Mouse (Mus musculus): ENCODE measurements around the gene Piga. TPM values are rescaled to one million over a fixed set of nuclear protein-coding genes. Genes with fewer than 3 reads are reported as not detected.

The Piga gene
- total and polyA plus RNA-seq, 3 experiments = 9.2 to 17.8 (median 14.7) TPM

GRCm38 (mm10) chrX:164424821-164425220, 5.2 kb downstream of the Piga start:
- dilution Hi-C loops (cut with MboI; ENCODE audit: extremely low pct_ligation_motif_present, extremely low pct_unique_long_range_greater_than_20kb, low sequenced_read_pairs) = no loop called here
- H3K4me1 ChIP-seq (ENCODE audit: control insufficient read depth in 1 of 2, insufficient read depth in 2 of 2) = peaks cover 0 to 9% of the 10 kb centered on the region in 2 experiments; a peak in 1 of 4 replicates

GRCm38 (mm10) chrX:164427295-164427694, 7.7 kb downstream of the Piga start:
- no peak for TF ChIP-seq POLR2A (IDR thresholded peaks at IDR 0.05; ENCODE audit: low read depth, low read length)
- no peak for TF ChIP-seq MAZ (IDR thresholded peaks at IDR 0.05; ENCODE audit: low read depth, low read length)
- TF ChIP-seq RCOR1 (conservative IDR thresholded peaks at IDR 0.05; ENCODE audit: low read depth, low read length) = no peak
- TF ChIP-seq RAD21 (IDR thresholded peaks at IDR 0.05; ENCODE audit: low read depth, low read length) = no peak
- no peak for TF ChIP-seq HCFC1 (IDR thresholded peaks at IDR 0.05; ENCODE audit: low read depth, low read length)
- TF ChIP-seq IRF4 (IDR thresholded peaks at IDR 0.05; ENCODE audit: low read depth, low read length) = no peak
- TF ChIP-seq SMC3 (IDR thresholded peaks at IDR 0.05; ENCODE audit: low read depth, low read length) = no peak
- no peak for TF ChIP-seq TBP (conservative IDR thresholded peaks at IDR 0.05; ENCODE audit: low read depth, low read length)
- TF ChIP-seq ZNF384 (IDR thresholded peaks at IDR 0.05; ENCODE audit: low read depth, low read length) = no peak
- no peak for TF ChIP-seq NRF1 (IDR thresholded peaks at IDR 0.05; ENCODE audit: low read depth, low read length)
- no peak for TF ChIP-seq CTCF (conservative IDR thresholded peaks at IDR 0.05 in 1 of 2, IDR thresholded peaks at IDR 0.05 in 1 of 2; ENCODE audit: low read depth in 2 of 2, low read length in 2 of 2)
- no peak for TF ChIP-seq PAX5 (IDR thresholded peaks at IDR 0.05; ENCODE audit: low read length)
- no peak for TF ChIP-seq MYC (IDR thresholded peaks at IDR 0.05; ENCODE audit: low read depth, low read length)
- no peak for TF ChIP-seq EP300 (IDR thresholded peaks at IDR 0.05; ENCODE audit: low read length)
- no peak for TF ChIP-seq JUND (conservative IDR thresholded peaks at IDR 0.05; ENCODE audit: low read depth, low read length)
- TF ChIP-seq NELFE (IDR thresholded peaks at IDR 0.05; ENCODE audit: low read depth, low read length) = no peak
- no peak for TF ChIP-seq MAFK (IDR thresholded peaks at IDR 0.05; ENCODE audit: insufficient replicate concordance, low read length)
- TF ChIP-seq SIN3A (IDR thresholded peaks at IDR 0.05; ENCODE audit: low read length) = no peak
- in situ Hi-C loops (cut with MboI; ENCODE audit: low pct_ligation_motif_present, low pct_unique_long_range_greater_than_20kb, low sequenced_read_pairs) (no loop called here), dilution Hi-C loops (cut with MboI; ENCODE audit: extremely low pct_ligation_motif_present, extremely low pct_unique_long_range_greater_than_20kb, low sequenced_read_pairs) (no loop called here)
- Histone ChIP-seq H3K9ac (ENCODE audit: insufficient read depth, low read depth) (no peak overlapping the region), H3K4me3 (replicated peaks in 1 of 3; ENCODE audit: low read depth in 2 of 3, low read length in 2 of 3, poor library complexity in 1 of 3) (no peak overlapping the region), H3K36me3 (replicated peaks in 1 of 2; ENCODE audit: control insufficient read depth in 1 of 2, insufficient read depth in 1 of 2, low read length in 1 of 2) (peaks cover 19 to 67% of the 10 kb centered on the region in 2 experiments), H3K4me1 (ENCODE audit: control insufficient read depth in 1 of 2, insufficient read depth in 2 of 2) (no peaks in the 10 kb centered on the region), H3K27me3 (replicated peaks) (no peaks in the 10 kb centered on the region), H3K79me2 (replicated peaks; ENCODE audit: control insufficient read depth, extremely low read depth, insufficient read depth, poor library complexity, severe bottlenecking) (no peaks in the 10 kb centered on the region), H3K27ac (ENCODE audit: insufficient read depth, low read depth) (no peak overlapping the region), H3K9me3 (replicated peaks; ENCODE audit: low read length) (no peaks in the 10 kb centered on the region), H3K4me2 (ENCODE audit: insufficient read depth, low read depth, poor library complexity, severe bottlenecking) (no peak overlapping the region)
- no peak for DNase-seq (ENCODE audit: extremely low read depth)

More at GRCm38 (mm10) chrX:164424821-164425220, 5.2 kb downstream of the Piga start:
- no peak overlapping the region for H3K27ac ChIP-seq (ENCODE audit: insufficient read depth, low read depth)
- no peaks in the 10 kb centered on the region for H3K27me3 ChIP-seq (replicated peaks)
- H3K36me3 ChIP-seq (replicated peaks in 1 of 2; ENCODE audit: control insufficient read depth in 1 of 2, insufficient read depth in 1 of 2, low read length in 1 of 2) = peaks cover 7 to 45% of the 10 kb centered on the region in 2 experiments
- DNase-seq (ENCODE audit: extremely low read depth) = no peak
- H3K79me2 ChIP-seq (replicated peaks; ENCODE audit: control insufficient read depth, extremely low read depth, insufficient read depth, poor library complexity, severe bottlenecking) = peaks cover 9% of the 10 kb centered on the region; the same call in 1 of the 2 replicates
- no peak overlapping the region for H3K4me2 ChIP-seq (ENCODE audit: insufficient read depth, low read depth, poor library complexity, severe bottlenecking)
- in situ Hi-C loops (cut with MboI; ENCODE audit: low pct_ligation_motif_present, low pct_unique_long_range_greater_than_20kb, low sequenced_read_pairs) = no loop called here
- H3K9ac ChIP-seq (ENCODE audit: insufficient read depth, low read depth) = no peak overlapping the region
- H3K4me3 ChIP-seq (replicated peaks in 1 of 3; ENCODE audit: low read depth in 2 of 3, low read length in 2 of 3, poor library complexity in 1 of 3) = no peak overlapping the region
- TF ChIP-seq UBTF (IDR thresholded peaks at IDR 0.05; ENCODE audit: low read depth, low read length) (no peak), MXI1 (IDR thresholded peaks at IDR 0.05; ENCODE audit: low read depth, low read length) (no peak), CHD1 (IDR thresholded peaks at IDR 0.05; ENCODE audit: low read depth, low read length) (no peak), TCF12 (IDR thresholded peaks at IDR 0.05; ENCODE audit: low read depth, low read length) (no peak), ZMIZ1 (IDR thresholded peaks at IDR 0.05; ENCODE audit: low read depth, low read length) (no peak), NELFE (IDR thresholded peaks at IDR 0.05; ENCODE audit: low read depth, low read length) (no peak), TBP (conservative IDR thresholded peaks at IDR 0.05; ENCODE audit: low read depth, low read length) (no peak), RAD21 (IDR thresholded peaks at IDR 0.05; ENCODE audit: low read depth, low read length) (no peak), EP300 (IDR thresholded peaks at IDR 0.05; ENCODE audit: low read length) (no peak), MAFK (IDR thresholded peaks at IDR 0.05; ENCODE audit: insufficient replicate concordance, low read length) (no peak), SMC3 (IDR thresholded peaks at IDR 0.05; ENCODE audit: low read depth, low read length) (no peak), JUND (conservative IDR thresholded peaks at IDR 0.05; ENCODE audit: low read depth, low read length) (no peak), KAT2A (IDR thresholded peaks at IDR 0.05; ENCODE audit: insufficient replicate concordance, low read length) (no peak), RCOR1 (conservative IDR thresholded peaks at IDR 0.05; ENCODE audit: low read depth, low read length) (no peak), POLR2AphosphoS2 (IDR thresholded peaks at IDR 0.05; ENCODE audit: low read depth, low read length) (no peak), USF2 (conservative IDR thresholded peaks at IDR 0.05; ENCODE audit: low read depth, low read length) (no peak), MAX (IDR thresholded peaks at IDR 0.05; ENCODE audit: low read length) (no peak)
- no peaks in the 10 kb centered on the region for H3K9me3 ChIP-seq (replicated peaks; ENCODE audit: low read length)

All from CH12.LX (cell line).